Mouse (Mus musculus) kidney, postnatal 36 days (tissue): ENCODE measurements around the gene Dync1i1.

Experiments used
- DNase-seq, 2 experiments: peaks; one replicate each; pipeline ENCODE4 v3.0.0; 2021 to 2022; ENCODE audit warnings: mixed read lengths in 2 of 2

The Dync1i1 gene

DNA sequence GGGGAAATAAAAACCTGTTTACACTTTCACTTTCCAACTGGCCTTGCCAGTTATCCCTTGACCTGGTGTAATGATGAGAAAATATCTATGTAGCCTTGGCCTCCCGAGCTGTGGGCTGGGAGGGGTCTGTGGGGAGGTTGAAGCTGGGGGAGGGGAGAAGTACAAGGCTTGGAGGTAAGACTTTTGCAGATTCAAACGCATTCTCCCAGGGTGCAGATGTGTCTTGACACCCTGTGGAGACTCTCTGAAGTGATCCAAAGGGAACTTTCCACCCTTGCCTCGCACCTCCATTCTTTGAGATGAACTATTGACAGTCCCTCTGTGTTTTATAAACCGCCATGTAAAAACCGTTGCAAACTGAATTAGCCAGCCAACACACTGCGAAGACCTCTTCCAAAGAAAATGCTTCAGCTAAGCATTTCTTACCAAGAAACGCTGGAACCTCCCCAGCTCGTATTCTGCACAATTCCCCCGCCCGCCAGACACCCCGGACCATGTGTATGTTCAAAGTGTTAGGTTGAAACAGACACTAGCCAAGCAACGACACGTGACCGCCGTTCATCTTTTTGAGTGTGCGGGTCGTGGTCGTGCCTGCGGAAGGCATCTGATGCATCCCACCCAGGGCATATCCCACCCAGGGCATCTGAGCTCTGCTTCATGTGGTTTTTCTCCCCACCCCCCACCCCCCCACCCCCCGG, 133.6 kb downstream of the Dync1i1 start:
- peak in 1 of 2 experiments; percentile 3 for DNase-seq

DNA sequence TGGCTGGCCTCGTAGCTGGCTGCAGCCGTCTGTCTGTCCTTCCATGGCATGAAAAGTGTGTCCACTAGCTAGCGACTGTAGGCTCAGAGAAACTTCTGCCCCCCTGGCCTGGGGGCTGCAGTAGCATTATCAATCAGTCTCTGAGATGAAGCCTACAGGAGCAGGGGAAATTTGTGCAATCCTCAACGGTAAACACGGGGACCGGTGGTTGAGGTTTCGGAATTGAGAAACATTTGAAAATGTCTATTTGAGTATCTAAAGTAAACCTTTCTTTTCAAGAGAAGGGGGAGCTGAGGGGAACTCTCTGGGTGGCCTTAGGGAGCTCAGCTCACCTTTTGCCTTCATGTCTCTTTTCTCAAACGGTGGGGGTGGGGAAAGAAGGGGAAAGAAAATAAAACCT, 134.2 kb downstream of the Dync1i1 start:
- DNase-seq, result no peak

DNA sequence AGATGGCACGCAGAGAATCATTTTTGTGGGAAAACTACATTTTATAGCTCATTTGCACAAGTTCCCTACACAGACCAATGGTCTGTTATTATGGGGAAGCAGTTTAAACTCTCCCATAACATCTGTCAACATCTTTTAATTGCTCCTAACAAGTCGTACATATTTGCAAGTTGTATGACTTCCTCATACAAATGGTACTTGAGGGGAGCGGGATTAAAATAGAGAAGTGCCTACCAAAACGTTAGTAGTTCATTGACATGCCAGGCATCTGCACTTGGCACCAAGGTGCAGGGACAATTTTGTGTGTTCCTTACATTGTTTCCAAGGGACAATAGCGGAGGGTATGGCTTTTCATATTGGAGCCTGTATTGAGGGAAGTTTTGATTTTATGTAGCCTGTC, 140.7 kb downstream of the Dync1i1 start:
- no peak for DNase-seq

DNA sequence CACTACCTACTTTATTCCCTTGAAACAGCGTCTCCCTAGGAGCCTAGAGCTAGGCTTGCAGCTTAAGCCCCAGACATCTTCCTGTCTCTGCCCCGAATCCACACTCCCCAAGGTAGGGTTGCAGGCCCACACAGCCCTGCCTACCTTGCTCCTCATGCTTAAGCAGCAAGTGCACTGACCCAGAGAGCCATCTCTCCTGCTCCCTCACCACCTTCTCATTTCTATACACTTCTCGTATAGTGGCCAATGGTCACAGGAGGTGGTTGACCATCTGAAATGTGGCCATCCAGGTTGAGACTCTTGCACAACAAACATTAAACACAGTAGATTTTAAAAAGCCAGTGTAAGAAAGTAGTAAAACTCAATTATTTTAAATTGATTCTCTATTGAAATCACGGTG, 141.8 kb downstream of the Dync1i1 start:
- DNase-seq, result no peak

DNA sequence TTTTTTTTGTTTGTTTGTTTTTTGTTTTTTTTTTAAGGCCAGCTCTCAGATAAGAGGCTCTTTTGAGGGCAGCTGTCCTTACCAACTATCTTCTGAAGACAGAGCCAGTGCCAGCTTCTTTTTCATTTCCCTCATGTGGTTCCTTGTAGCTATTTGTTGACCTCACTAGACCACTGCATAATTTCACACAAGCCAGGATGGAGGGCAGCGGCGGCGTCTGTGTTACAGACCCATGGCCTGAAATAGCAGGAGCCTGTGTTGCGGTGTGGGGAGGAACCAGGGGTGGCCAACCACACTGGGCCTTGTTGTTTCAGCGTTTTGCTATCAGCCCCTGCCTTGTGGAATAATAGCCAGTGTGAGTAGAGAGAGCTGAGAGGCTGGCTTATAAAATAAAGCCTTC, 145.6 kb downstream of the Dync1i1 start:
- DNase-seq, result no peak

DNA sequence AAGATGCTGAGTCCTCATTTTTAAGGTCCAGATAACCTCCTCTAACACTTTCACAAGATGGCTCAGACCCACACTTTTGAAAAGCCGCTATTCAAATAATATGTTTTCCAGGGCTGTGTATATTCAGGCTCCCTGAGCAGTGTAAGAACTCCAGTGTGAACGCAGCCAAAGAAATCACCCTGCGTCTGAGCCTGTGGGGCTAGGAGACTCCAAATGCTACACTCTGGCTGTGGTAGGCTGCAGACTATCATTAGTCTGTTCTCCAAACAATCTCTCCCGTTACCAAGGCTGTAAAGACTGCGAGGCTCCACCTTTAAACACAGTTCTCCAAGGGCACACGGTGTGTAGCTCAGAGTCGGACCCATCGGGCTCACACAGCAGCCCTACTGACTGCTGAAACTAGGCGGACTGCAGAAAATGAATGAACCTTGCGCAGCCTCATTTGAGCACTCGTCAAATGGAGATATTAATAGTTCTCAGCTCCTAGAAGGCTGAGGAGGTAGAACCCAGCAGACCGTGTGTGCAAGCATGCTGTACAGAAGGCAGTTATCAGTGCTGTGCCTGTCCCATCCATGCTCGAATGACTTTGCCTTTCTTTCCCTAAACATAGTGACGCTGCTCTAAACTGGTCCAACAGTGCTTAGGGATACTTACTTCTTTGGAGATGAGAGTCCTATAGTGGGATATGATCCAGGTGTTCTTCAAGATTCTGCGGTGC, 146.3 kb downstream of the Dync1i1 start:
- DNase-seq, result no peak

DNA sequence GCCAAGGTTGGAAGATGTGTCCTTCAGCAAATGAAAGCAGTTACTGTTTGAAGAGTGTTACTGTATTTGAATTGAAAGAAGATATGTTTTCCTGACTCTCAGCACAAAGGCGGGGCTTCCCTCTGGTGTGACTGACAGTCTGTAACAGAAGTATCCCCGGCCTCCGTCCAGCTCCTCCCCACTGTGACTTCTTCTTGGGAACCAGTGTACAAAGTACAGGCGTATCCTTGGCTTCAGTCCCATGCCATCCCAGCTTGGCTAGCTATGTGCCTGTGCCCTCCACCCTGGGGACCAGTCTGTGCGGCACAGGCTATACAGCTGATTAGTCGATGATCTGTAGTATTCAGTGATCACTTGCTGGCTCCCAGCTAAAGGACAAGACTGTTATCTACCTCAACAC, 163.9 kb downstream of the Dync1i1 start:
- peak; percentile 83 to 84 for DNase-seq

DNA sequence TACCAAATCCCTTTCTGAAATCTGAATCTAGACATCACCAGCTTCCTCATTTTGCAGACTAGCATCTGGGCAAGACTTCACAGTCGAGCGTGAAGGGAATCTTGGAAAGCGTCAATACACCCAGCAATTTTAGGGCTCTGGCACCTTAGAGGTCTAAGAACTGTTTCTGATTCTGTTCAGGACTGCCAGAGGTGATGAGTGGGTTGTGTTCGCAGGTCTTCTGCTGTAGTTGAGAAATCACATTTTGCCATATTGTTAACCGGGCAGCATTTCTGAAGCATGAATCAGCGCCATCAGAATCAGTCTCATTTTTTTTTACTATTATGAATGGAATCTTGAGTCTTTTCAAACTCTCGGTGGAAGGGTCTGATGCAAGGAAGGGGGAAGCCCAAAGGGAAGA, 185.9 kb downstream of the Dync1i1 start:
- no peak for DNase-seq

DNA sequence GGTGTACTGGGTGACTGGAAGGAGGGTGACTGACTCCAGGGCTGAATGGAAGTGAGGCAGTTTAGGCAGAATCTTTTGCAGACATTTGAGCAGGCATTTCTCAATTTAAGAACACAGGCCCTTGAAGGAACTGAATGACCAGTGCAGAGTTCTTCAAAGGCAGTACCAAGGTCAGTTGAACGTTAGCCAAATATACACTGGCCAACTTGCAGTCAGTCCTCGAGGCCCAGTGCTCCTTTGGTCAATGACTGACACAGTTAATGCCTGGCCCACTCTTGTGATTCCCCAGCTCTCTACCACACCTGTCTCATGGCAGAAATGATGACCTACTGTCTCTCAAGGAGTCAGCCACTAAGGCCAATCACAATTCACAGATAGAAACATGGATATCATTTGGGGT, 189.6 kb downstream of the Dync1i1 start:
- peak; percentile 64 to 85 for DNase-seq

DNA sequence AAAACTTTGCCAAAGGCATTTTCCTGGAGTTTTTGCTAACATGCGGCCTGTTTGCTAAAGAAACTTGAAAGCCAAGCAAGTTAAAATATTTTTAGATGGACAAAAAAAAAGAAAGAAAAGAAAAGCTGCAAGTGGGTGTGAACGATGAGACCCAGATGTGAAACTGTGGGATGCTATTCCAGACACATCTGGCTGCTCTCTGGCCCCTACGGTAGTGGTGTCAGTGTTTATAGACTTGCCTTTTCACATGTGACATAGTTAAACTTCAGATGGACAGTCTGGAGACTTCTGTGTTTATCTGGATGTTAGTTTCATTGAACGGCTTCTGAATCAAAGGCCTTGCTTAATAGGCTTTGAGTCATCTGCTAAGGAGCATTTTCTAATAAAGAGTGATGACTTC, 195.2 kb downstream of the Dync1i1 start:
- DNase-seq, result no peak

DNA sequence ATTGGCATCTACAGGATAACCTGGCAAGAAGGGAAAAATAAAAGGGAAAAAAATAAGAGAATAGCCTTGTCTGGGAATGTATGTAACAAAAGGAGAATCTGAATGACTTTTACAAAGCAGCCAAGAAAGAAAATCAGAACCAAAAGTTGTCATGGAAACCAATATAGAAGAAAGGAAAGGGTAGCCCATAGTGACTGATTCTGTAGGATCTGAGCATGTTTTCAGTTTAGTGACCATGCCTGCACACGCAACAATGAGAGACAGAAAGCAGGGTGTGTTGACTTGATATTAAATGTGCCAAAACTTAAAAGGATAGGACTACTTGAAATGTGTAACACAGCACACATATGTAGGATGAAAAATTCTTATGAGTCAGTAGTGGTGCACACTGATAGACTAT, 197.2 kb downstream of the Dync1i1 start:
- DNase-seq, result no peak

DNA sequence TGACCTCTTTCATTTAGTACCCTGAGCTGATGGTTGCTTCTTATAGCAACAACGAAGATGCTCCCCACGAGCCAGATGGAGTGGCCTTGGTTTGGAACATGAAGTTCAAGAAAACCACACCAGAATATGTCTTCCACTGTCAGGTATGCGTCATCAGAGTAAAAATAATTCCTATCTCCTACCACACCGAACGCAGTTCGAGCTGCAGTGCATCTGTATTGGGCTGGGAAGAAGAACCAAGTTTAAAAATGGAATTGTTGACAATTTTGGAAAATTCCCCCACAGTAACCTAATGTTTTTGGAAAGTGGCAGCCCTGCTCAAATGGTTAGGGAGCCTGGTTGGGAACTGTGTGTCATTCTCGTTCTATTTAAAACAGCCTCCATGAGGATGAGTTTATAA, 197.7 kb downstream of the Dync1i1 start:
- DNase-seq, result no peak

DNA sequence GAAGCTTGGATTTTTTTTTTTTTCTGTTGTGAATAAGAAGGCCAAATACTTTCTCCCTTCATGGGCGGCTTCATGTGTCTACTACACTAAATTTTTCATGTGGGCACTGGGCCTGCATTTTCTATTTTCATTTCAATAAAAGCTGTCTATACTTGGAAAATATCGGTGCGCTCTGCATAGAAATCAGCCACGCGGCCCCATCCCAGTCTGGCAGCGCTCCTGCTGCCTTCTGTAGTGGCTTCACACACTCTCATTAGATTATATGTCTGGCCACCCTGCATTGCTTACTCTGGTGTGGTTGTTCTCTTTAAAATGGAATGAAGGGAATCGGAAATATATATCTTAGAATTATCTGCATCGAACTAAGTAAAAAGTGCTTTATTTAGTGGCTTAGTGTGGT, 204.7 kb downstream of the Dync1i1 start:
- no peak for DNase-seq

DNA sequence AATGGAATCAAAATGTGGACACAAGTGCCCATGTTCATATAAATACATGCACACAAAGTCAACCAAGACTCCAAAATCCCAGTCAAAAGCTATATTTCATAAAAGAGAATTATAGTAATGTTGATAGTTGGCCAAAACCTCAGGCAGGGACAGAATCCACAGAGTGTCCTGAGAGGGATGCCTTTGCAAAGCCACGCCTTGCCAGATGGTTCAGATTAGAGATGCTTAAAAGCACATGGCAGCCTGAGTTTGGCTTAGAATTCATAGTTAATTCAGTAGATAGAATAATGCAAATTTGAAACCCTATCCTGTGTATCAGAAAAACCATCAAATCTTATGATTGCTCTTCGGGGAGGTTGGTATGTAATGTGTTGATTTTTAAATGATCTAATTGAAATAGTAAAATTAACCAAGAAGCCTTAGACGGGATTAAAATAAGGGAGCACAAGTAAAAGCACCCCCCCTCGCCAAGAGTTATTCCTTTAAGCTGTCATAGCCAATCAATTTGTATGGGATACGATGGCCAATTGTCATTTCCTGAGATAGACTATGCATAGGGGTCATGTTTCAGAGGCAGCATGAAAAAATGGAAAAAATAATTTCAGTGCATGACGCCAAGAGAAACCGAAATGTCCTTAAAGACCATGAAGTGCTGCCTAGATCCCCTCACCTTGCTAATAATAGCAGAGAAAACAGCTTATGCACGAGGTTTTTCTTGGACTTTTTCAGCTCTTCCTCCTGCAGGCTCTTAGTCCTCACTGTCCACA, 210.3 kb downstream of the Dync1i1 start:
- no peak for DNase-seq

DNA sequence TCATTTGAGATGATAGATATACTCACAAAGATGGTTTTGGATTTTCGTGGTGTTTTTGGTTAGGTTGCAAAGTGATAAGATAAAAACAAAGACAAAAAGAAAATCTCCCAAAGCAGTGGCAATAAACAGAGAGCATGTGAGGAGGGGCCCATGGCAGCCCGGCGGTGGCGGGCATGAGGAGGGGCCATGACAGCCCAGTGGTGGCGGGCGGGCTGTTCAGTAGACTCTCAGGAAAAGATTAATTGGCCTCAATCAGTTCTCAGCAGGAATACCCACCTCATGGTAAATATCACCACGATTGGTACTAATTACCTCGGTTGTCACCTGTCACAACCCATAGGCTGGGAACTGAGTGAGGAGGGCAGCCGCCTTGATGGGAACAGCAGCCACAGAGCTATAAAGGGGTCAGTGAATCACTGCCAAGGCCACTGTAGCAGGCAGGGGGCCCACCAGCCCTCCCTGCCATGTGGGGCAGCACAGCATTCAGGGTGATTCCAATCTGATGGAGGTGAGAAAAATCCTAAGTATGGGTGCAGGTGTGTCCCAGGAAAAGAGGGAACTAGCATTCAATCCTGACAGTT, 224.5 kb downstream of the Dync1i1 start:
- DNase-seq, result no peak

DNA sequence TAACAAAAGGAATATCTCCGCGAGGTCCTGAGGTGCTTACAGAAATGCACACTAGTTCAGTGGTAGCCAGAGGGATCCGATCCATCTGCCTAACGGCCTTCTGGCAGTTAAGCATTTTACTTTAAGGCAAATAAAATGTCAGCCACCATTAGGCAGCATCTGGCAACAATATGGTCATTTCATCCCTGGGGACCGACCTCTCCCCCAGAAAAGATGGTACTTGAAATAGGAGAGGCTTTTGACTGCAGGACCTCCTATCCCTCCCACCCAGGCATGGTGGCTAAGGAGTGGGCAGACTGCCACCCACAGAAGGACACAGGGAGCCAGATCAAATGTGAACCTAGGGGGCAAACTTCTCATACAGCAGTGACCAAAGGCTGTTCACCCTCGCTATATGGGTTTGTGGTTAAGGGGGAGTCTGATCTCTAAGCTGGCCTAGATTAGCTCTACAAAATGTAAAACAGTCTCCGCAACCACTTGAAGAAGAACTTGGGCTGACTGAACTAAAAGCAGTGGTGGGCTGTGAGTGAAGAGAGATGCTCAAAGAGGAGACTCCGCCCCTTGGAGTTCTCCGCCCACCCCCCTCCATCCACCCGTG, 231.0 kb downstream of the Dync1i1 start:
- DNase-seq, result no peak

DNA sequence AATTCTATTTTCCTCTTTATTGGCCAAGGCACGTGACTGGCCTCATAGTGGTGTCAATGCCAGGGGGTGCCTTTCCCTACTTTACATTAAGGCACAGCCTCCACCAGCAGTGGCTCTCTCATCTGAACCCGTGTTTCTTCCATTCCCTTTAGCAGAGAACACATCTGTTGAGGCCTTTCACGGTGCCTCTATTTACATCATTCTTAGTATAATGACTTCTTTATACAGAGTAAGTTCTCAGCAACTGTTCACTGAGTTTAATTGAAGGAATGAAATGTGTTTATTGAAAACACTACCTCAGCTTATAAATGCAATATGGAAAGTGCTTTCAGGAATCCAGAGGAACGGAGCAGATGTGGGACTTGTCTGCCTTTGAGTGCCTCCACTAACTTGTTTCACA, 235.3 kb downstream of the Dync1i1 start:
- no peak for DNase-seq

DNA sequence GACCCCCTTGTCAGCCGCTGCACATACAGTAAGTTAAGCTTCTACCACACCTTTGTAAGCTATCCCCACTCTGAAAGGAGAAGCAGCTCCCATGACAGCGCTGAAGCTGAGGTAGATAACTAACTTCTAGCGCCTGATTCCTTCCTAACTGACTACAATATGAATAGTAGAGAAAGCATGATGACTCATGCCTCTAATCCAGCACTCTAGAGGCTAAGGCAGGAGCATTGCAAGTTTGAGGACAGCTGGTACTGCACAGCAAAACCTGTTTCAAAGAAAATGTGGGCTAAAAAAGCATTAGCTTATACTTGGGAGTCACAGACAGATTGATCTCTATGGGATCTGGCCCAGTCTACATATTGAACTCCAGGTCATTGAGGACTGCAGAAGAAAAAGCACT, 236.5 kb downstream of the Dync1i1 start:
- DNase-seq, result no peak

DNA sequence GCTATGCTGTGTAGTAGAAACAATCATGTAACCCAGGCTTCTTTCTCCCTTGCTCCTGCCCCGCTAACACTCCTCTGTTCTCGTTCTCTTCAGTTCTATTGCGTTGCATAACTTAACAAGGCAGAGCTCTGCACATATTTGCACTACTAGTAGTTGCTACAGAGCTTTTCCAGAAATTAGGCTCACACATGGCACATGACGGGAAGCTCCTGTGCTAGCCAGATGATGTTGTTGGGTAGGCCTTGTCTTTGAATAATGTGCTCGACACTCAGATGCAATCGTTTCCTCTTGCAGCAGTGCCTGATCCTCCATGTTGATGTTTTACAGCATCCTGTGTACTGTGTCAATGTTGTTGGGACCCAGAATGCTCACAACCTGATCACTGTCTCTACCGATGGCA, 240.9 kb downstream of the Dync1i1 start:
- DNase-seq, result no peak

DNA sequence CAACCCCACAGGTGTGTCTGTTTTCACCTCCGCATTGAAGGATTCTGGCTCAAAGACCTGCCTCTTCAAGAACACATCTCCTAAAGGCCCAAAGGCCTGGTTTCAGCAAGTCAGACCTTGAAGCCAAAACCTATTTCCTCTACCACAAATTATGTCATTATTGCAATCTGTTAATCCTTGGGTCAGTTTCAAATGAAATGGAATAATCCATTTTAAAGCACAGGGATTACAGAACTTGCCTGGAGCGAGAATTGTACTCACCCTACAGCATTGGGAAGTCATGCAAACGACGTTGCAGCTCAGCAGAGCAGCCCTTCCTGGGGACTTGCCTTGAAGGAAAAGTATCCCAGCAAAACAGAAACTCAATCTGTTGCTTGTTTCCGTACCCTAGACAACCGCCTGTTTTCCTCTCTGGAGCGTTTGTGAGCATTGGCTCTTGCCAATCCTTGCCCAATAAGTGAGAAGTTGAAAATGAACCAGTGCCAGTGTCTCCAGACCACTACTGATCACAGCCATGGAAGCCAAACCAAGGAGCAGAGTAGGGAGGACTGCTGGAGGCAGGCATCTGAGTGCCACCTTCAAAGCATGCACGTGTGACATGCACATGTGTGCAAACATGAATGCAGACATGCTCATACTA, 241.5 kb downstream of the Dync1i1 start:
- DNase-seq, result no peak

DNA sequence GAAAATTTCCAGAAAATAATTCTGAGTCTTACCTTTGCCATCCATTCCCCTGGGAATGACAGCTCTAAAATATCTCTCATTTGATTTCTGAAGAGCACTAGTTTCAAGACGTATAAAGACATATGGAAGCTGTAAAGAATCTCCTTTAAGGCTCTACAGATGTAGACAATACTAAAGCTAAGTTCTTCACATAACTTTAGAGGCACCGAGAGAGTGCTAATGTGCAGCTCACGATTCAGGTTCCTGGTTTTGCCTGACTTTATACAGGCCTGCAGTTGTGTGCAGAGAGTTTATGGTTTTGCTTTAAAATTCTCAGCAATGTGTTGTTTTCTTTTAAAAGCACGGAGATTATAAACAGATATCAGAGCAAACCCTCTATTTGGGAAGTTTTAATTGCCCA, 242.1 kb downstream of the Dync1i1 start:
- DNase-seq, result no peak

DNA sequence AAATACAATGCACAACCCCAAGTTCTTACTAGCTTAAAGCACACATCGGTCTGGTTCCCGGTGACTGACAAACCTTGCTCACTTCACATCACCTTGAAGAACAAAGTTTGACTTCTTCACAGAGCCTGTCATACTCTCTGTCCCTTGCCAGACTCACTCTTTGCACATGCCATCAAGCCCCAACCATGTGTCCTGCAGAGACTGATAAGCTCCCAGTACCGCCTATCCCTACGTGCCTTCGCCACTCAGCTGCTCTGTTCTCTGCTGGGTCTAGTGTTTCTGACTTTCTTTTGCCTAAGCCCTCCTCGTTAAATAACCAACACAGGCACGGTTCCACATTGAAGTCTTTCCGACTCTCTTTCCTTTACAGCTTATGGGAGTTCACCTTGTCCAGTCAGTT, 244.2 kb downstream of the Dync1i1 start:
- no peak for DNase-seq

DNA sequence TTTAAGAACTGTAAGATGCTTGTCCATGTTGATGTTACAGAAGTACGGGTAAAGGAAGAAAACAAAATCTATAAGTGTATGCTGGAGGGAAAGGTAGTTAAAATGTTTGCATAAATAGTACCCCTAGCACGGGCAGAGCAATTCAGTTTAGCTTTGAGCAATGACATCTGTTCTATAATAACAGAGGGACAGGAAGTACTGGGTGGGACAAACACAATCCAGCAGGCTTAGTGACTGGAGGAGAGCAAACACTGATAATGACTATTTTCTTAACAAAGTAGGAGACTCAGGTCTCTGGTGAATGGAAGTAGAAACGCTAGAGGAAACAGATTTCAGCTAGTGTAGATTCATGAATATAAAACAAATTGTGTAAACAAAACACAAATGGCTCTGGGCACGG, 250.8 kb downstream of the Dync1i1 start:
- DNase-seq, result no peak
